Mouse (Mus musculus) limb, embryonic 11.5 days (tissue): ENCODE data around the gene Pqbp1. TPM values are rescaled to one million over a fixed set of nuclear protein-coding genes. Genes with fewer than 3 reads are reported as not detected.

Experiments used
- ATAC-seq: fragments of 200-750 bp; cut with Nextera tagmentation; 2 replicates; pipeline ENCODE4 v1.8.0; 2017; ENCODE audit warnings: low read depth; ENCODE audit not compliant: insufficient number of reproducible peaks, low FRiP score, low TSS enrichment
- DNase-seq: peaks from one replicate; pipeline ENCODE4 v3.0.0-alpha.2; 2015; ENCODE audit warnings: low spot score
- H3K27ac ChIP-seq: fragments of 300-500 bp; sonication (generic); replicated peaks from 2 replicates; pipeline ENCODE4 v1.5.1; 2014; ENCODE audit warnings: low read depth, mild to moderate bottlenecking, low read length
- H3K27me3 ChIP-seq: fragments of 300-500 bp; sonication (generic); 2 replicates; pipeline ENCODE4 v1.6.1; 2014; ENCODE audit warnings: mild to moderate bottlenecking, low read length, mixed read lengths; ENCODE audit not compliant: control insufficient read depth, insufficient read depth
- H3K36me3 ChIP-seq: fragments of 300-500 bp; sonication (generic); 2 replicates; pipeline ENCODE4 v1.6.1; 2014; ENCODE audit warnings: mild to moderate bottlenecking, low read length, moderate library complexity, mixed read lengths; ENCODE audit not compliant: control insufficient read depth, insufficient read depth
- H3K4me1 ChIP-seq: fragments of 300-500 bp; sonication (generic); 2 replicates; pipeline ENCODE4 v1.6.1; 2014; ENCODE audit warnings: low read length, mixed read lengths; ENCODE audit not compliant: control insufficient read depth, insufficient read depth
- H3K4me2 ChIP-seq: fragments of 300-500 bp; sonication (generic); 2 replicates; pipeline ENCODE4 v1.6.1; 2014; ENCODE audit warnings: low read depth, mild to moderate bottlenecking, moderate library complexity; ENCODE audit not compliant: severe bottlenecking
- H3K4me3 ChIP-seq: fragments of 300-500 bp; sonication (generic); 2 replicates; pipeline ENCODE4 v1.5.1; 2014; ENCODE audit warnings: low read depth, low read length
- H3K9ac ChIP-seq: fragments of 300-500 bp; sonication (generic); 2 replicates; pipeline ENCODE4 v1.6.1; 2014; ENCODE audit warnings: mild to moderate bottlenecking, low read length
- H3K9me3 ChIP-seq: fragments of 300-500 bp; sonication (generic); 2 replicates; pipeline ENCODE4 v1.6.1; 2016; ENCODE audit warnings: low read length; ENCODE audit not compliant: control insufficient read depth
- WGBS: fragments of 180-500 bp; shearing (Covaris S2); extraction: QIAGEN DNeasy Blood & Tissue Kit; methylation state at CpG from one replicate; pipeline ENCODE4 v1.1.7; 2014; 5-methylcytosine and 5-hydroxymethylcytosine counted together
- polyA plus RNA-seq: library from polyadenylated mRNA; unstranded; fragments of >200 nt; fragmentation: Nextera tagmentation; extraction: Ambion mirVana; gene quantifications from 2 replicates; pipeline ENCODE4 v1.2.1, GENCODE M21; 2014

The Pqbp1 gene
- 137 and 151 TPM in 2 replicates for polyA plus RNA-seq

GRCm38 (mm10) chrX:7898880-7899874 lies at the start of gene Pqbp1, which contains the start of gene Timm17b:
Gene Pqbp1 (minus strand): TSS chrX:7899269.
Gene Timm17b (plus strand): TSS chrX:7899357.
- no peaks in the 10 kb centered on the region for H3K9me3 ChIP-seq
- H3K4me3 ChIP-seq, result peak within 1 kb of the TSS; percentile 53
- peak; percentile 97 for ATAC-seq
- H3K27me3 ChIP-seq, result no peaks in the 10 kb centered on the region
- 16% methylated on average over 62 of the region's 62 CpGs for WGBS
- H3K27ac ChIP-seq, result peak within 1 kb of the TSS; percentile 73; the same call in 1 of the 2 replicates
- H3K36me3 ChIP-seq, result peaks cover 7% of the 10 kb centered on the region; the same call in 1 of the 2 replicates
- H3K4me2 ChIP-seq, result peak within 1 kb of the TSS; percentile 52
- H3K9ac ChIP-seq, result peak within 1 kb of the TSS; percentile 59
- peak; percentile 84 for DNase-seq
- H3K4me1 ChIP-seq, result no peaks in the 10 kb centered on the region

GRCm38 (mm10) chrX:7947900-7948492 lies 48.9 kb upstream of the Pqbp1 start:
- ATAC-seq, result peak; percentile 99; the same call in 1 of the 2 replicates
- Histone ChIP-seq H3K4me1 (no peaks in the 10 kb centered on the region), H3K9me3 (no peaks in the 10 kb centered on the region), H3K27ac (no peak overlapping the region), H3K27me3 (no peaks in the 10 kb centered on the region), H3K9ac (peak overlapping the region; percentile 58), H3K36me3 (no peaks in the 10 kb centered on the region), H3K4me2 (peak overlapping the region; percentile 31), H3K4me3 (peak overlapping the region; percentile 26)
- 16% methylated on average over 38 of the region's 38 CpGs for WGBS
- peak; percentile 91 for DNase-seq

GRCm38 (mm10) chrX:7947108-7947899 lies 48.2 kb upstream of the Pqbp1 start, which contains the start of gene Hdac6:
Gene Hdac6 (minus strand): TSS chrX:7947889.
- Histone ChIP-seq H3K36me3 (no peaks in the 10 kb centered on the region), H3K4me3 (peak within 1 kb of the TSS; percentile 36), H3K4me1 (no peaks in the 10 kb centered on the region), H3K27ac (no peak within 1 kb of the TSS), H3K9me3 (no peaks in the 10 kb centered on the region), H3K27me3 (no peaks in the 10 kb centered on the region), H3K4me2 (peak within 1 kb of the TSS; percentile 50), H3K9ac (peak within 1 kb of the TSS; percentile 58)
- 18% methylated on average over 36 of the region's 37 CpGs for WGBS
- DNase-seq, result peak; percentile 23
- peak; percentile 41 for ATAC-seq

- Histone ChIP-seq H3K4me1 (no peaks in the 10 kb centered on the region), H3K9me3 (no peaks in the 10 kb centered on the region), H3K36me3 (no peaks in the 10 kb centered on the region), H3K4me2 (no peak overlapping the region), H3K9ac (no peak overlapping the region), H3K27me3 (no peaks in the 10 kb centered on the region), H3K27ac (no peak overlapping the region), H3K4me3 (no peak overlapping the region)
- DNase-seq (no peak), ATAC-seq (no peak)
- 60% methylated on average over 8 of the region's 8 CpGs for WGBS
Measured at GRCm38 (mm10) chrX:7945618-7946017, 46.5 kb upstream of the Pqbp1 start.

GRCm38 (mm10) chrX:7937667-7938066 lies 38.6 kb upstream of the Pqbp1 start:
- ATAC-seq (no peak), DNase-seq (no peak)
- no peak overlapping the region for H3K27ac ChIP-seq
- H3K27me3 ChIP-seq, result no peaks in the 10 kb centered on the region
- peaks cover 2% of the 10 kb centered on the region; the same call in 1 of the 2 replicates for H3K36me3 ChIP-seq
- WGBS, result 89% methylated on average over 6 of the region's 6 CpGs
- H3K4me3 ChIP-seq, result no peak overlapping the region
- no peaks in the 10 kb centered on the region for H3K4me1 ChIP-seq
- no peak overlapping the region for H3K4me2 ChIP-seq
- H3K9ac ChIP-seq, result no peak overlapping the region
- H3K9me3 ChIP-seq, result no peaks in the 10 kb centered on the region

- Histone ChIP-seq H3K4me3 (no peak overlapping the region), H3K36me3 (peaks cover 2% of the 10 kb centered on the region; the same call in 1 of the 2 replicates), H3K27ac (no peak overlapping the region), H3K4me2 (no peak overlapping the region), H3K9me3 (no peaks in the 10 kb centered on the region), H3K4me1 (no peaks in the 10 kb centered on the region), H3K9ac (no peak overlapping the region), H3K27me3 (no peaks in the 10 kb centered on the region)
- ATAC-seq (no peak), DNase-seq (no peak)
- 43% methylated on average over 11 of the region's 11 CpGs for WGBS
Measured at GRCm38 (mm10) chrX:7936874-7937273, 37.8 kb upstream of the Pqbp1 start.

GRCm38 (mm10) chrX:7928270-7928790 lies 29.3 kb upstream of the Pqbp1 start, which contains the start of gene Eras:
Gene Eras (minus strand): TSS chrX:7928607.
- H3K27ac ChIP-seq, result no peak within 1 kb of the TSS
- no peak within 1 kb of the TSS for H3K9ac ChIP-seq
- H3K36me3 ChIP-seq, result no peaks in the 10 kb centered on the region; the same call in 1 of the 2 replicates
- no peak within 1 kb of the TSS for H3K4me3 ChIP-seq
- H3K4me2 ChIP-seq, result no peak within 1 kb of the TSS
- WGBS, result 16% methylated on average over 15 of the region's 19 CpGs
- H3K27me3 ChIP-seq, result peaks cover 37% of the 10 kb centered on the region
- no peaks in the 10 kb centered on the region for H3K4me1 ChIP-seq
- no peaks in the 10 kb centered on the region; the same call in 1 of the 2 replicates for H3K9me3 ChIP-seq
- no peak for ATAC-seq
- no peak for DNase-seq
